Mouse (Mus musculus) retina, adult 2 months (tissue): ENCODE results near the gene Rnf41.

Experiments
- DNase-seq: peaks from one replicate; pipeline ENCODE4 v3.0.0-alpha.2; 2012; ENCODE audit warnings: low read depth, low spot score

The Rnf41 gene

DNA sequence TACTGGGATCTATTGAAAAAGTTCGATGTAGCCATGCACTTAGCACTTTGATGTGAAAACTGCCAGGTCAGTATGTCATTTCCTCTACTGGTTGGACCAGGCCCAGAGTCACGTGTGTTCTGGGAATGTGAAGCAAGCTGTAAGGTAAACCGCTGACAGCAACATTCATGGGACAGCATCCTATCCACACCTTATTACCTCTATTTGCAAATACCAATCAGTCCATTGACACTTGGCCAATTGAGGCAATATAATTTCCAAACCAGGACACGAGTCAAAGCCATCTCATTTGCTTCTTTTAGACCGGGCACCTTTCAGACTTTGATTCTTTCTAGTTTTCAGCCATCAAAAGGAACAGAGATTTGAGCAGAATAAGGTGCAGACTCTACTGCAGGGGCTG, 17.6 kb downstream of the Rnf41 start:
- no peak for DNase-seq

DNA sequence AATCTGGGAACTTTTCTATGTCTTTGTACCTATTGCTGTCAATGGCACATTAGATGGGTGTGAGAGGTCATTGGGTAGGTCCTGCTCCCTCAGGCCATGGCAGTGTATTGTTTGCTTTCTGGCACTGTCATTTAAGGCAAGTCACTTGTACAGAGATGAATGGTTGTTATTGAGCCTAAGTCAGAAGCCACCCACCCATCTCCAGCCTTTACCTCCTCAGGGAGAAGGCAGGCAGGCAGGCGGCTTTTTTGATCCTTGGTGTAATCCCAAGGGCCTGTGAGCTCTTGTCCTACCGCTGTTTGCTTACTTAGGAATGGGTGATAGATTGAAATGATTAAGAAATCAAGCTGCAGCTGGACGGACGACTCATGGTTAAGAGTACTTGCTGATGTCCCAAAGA, 18.0 kb downstream of the Rnf41 start:
- DNase-seq, result no peak

DNA sequence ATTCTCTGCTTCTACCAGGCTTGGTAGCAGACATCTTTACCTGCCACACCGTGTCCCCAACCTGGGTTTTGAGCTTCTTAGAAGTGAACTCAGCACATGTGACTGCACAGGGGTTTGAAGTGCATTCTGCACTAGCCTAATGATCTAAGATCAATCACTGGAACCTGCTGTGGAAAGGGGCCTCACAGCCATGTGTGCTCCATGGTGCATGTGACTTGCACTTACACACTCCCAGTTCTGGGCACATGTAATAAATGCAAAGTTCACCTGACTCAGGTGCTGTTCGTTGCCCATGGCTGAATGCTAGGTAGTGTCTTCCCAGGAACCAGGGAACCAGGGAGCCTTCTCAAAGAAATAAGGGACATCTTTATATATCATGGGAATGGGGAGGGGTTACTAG, 22.0 kb downstream of the Rnf41 start:
- no peak for DNase-seq

DNA sequence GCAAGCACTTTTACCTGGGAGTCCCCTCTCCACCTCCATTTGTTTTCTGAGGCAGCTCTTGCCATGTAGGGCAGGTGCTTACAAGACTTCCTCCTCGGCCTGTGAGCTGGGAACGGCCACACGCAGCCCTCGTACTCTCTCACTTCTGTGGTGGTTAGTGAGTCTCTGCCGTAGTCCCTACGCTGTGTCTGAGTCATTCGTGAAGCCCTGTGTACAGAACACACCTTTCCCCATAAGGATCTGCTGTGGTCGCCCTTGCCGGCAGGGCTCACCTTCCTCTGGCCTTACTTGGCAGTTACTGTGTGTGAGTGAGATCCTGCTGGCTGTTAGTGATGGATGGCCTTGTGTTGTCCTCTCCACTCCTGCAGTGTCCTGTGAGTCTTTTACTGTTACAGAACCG, 23.2 kb downstream of the Rnf41 start:
- DNase-seq, result no peak

- no peak for DNase-seq
These were observed 23.8 kb downstream of the Rnf41 start for GRCm38 (mm10) chr10:128435186-128435823.

DNA sequence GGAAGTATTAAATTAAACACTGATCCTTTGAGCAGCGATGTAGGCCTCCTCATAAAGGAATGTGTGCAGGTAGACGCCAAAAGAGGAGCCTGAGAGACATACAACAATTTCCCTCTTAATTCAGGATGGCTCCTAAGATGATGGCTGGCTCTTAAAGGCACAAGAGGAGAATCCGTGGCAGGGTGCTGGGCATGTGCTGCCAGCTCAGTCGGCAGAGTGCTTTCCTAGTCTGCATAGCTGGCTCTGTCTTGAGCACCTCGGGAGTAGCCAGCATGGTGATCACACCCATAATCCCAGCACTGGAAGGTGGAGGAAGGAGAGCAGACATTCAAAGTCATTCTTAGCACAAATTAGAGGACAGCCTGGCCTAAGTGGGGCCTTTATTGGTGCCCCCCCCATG, 24.4 kb downstream of the Rnf41 start:
- no peak for DNase-seq

DNA sequence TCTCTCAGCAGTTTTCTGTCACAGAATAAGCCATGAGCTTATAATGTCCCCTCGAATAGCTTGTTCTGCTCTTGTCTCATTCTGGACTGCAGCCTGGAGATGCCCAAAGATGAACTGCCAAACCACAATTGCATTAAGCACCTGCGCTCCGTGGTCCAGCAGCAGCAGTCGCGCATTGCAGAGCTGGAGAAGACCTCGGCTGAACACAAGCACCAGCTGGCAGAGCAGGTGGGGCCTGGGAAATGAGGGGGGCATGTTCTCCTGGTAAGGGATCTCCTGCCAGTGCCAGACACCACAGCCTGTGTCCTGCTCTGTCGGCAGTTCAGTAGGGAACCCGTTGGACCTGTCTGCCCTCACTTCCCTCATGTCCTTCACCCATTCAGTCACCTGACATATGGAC, 24.9 kb downstream of the Rnf41 start:
- no peak for DNase-seq

DNA sequence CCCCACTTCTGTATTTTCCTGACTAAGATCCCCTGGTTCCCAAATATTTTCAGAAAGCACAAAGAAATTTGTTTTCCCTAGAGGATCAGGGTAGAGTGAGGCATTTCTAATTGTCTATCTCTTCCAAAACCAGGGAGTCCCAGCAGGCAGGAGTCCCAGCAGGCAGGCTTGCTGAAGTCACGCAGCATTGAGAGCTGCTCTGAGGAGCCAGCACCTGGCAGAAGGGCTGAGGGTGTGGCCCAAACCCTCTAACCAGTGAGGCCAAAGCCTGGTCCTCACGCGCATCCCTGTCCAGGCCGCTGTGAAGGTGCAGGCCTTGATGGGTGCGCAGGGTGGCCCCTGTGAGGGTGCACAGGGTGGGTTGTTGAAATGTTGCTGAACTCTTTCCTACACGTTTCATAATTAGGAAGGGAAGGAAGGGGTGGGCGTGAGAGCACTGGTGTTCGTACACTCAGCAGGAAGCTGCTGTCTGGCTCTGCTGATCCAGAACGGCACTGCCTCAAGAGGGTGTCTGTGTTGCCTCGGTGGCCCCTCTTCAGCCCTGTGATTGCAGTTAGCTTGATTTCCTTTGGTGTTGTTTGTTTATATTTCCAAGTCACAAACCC, 27.3 kb downstream of the Rnf41 start:
- no peak for DNase-seq

- DNase-seq, result no peak
These were observed 28.9 kb downstream of the Rnf41 start for GRCm38 (mm10) chr10:128440407-128440806.

DNA sequence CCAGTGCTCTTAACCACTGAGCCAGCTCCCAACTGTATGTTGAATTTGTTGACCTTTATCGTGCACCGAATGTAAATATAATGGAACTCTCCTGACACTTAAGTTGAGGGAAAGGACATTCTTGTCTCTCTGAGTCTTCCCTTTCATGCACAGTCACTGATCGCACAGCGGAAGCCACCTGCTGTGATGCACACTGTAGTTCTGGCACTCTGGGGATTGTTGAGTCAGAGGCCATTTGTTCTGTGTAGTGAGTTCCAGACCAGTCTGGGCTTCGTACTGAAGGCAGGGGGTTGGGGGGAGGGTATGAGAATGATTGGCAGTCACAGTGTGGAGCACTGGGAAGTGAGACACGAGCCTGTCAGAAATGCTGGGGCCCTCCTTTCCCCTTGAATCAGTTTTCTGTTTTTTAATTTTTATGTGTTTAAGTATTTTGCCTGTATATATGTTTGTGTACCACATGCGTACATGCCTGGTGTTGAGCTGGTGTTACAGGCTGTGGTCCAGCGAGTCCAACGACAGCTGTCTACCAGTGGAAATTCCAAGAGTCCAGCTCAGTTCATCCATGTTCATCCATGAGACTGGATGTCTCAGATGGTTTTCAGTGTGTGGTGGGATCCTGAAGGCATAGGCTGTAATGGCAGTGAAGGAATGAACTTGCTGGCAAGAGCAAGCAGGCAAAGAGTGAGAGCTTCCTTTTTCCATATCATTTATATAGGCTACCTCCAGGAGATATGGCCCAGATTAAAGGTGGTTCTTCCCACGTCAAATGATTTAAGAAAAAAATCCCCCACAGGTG, 30.1 kb downstream of the Rnf41 start:
- DNase-seq, result no peak

- DNase-seq, result no peak
These were observed 31.3 kb downstream of the Rnf41 start for GRCm38 (mm10) chr10:128442718-128443117.

DNA sequence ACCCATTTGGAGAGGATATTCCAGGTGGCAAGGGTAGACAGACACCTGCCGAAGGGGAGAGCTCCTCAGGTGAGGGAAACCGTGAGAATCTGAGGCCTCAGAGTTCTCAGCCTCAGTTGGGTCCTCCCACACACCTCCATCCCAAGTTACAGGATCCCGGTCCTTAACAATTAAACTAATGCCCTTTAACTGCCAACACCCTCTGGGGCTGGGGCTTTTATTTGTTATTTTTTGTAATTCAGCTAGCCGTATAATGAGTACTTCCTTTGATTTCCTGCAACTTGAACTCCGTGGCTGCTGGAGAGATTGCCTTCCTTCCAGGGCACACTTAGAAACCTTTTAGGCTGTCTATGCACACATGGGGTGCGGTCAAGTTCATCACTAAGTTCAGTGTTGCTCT, 32.9 kb downstream of the Rnf41 start:
- no peak for DNase-seq

GRCm38 (mm10) chr10:128445407-128445806, 34.0 kb downstream of the Rnf41 start:
- DNase-seq, result no peak

DNA sequence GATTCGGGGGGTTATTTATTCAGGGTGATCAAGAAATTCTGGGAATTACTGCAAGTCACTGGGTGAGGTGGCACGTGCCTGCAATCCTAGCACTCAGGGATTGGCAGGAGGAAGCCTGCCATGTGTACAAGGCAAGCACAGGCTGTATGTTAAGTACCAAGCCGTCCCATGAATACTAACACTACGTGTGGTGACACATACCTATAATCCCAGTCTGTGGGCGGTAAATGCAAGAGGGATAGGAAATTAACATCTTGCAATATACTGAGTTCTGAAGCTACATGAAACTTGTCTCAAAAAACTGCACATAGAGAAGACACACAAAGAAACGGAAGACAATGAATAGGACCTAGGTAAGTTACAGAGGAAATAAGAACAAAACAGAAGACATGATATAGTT, 39.6 kb downstream of the Rnf41 start:
- DNase-seq, result no peak

- DNase-seq, result no peak
These were observed 43.0 kb downstream of the Rnf41 start for GRCm38 (mm10) chr10:128454471-128454870.

DNA sequence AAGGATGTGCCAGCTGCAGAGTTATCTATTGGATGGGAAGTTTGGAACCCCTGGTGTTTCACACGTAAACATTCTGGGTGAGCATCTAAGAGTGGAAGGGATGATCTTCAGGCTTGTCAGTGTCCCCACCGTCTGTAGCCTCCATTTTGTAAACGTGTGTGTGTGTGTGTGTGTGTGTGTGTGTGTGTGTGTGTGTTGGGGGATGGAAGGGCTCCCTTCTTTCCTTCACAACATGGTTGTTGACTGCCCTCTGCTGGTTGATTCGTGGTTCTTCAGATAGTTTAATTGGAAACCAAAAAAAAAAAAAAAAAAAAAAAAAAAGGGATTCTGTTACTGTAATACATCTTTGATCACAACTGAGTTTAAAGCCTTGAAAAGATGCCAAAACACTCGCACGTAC, 43.8 kb downstream of the Rnf41 start:
- DNase-seq, result peak; percentile 70

- no peak for DNase-seq
These were observed 46.2 kb downstream of the Rnf41 start for GRCm38 (mm10) chr10:128457676-128458075.

- DNase-seq, result peak; percentile 62
These were observed 46.9 kb downstream of the Rnf41 start for GRCm38 (mm10) chr10:128458348-128458718.

DNA sequence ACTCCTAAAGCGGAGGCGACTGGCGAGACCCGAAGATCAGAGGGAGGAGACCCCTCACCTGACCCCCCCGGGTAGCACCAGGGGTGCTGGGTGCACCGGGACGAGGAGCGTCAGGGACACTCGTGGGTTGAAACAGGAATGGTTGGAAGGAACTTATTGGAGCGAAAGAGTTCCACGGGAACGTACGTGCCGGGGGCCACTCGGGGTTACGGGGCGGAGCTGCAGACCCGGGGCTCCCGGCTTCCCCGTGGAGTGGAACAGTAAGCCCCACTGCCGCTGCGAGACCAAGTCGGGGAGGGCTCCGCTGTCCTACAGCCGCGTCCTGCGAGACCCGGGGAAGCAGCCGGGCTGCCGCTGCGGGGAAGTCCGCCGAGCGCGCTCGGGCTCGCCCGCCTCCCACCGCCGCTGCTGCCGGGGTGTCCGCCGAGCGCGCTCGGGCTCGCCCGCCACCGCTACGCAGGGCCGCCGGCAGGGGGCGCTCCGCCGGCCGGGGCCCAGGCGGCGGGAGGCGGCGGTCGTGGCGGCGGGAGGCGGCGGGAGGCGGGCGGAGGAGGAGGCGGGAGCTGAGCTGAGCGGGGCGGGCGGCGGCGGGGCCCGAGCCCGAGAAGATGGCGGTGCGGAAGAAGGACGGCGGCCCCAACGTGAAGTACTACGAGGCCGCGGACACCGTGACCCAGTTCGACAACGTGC, 47.4 kb downstream of the Rnf41 start, which contains the start of gene Smarcc2:
Gene Smarcc2 (plus strand): TSS at position 530 of the 690 bp plus-strand sequence.
- peak; percentile 71 for DNase-seq

GRCm38 (mm10) chr10:128459409-128460269, 48.2 kb downstream of the Rnf41 start:
- DNase-seq, result no peak

GRCm38 (mm10) chr10:128460270-128460630, 48.8 kb downstream of the Rnf41 start:
- DNase-seq, result no peak
